Mouse (Mus musculus): ENCODE data around the gene Bdkrb2. TPM values are rescaled to one million over a fixed set of nuclear protein-coding genes. Genes with fewer than 3 reads are reported as not detected.

Bdkrb2 gene
- polyA plus RNA-seq (2015; fragmentation: Nextera tagmentation; extraction: Ambion mirVana): 0.91 and 1.1 TPM in 2 replicates

DNA sequence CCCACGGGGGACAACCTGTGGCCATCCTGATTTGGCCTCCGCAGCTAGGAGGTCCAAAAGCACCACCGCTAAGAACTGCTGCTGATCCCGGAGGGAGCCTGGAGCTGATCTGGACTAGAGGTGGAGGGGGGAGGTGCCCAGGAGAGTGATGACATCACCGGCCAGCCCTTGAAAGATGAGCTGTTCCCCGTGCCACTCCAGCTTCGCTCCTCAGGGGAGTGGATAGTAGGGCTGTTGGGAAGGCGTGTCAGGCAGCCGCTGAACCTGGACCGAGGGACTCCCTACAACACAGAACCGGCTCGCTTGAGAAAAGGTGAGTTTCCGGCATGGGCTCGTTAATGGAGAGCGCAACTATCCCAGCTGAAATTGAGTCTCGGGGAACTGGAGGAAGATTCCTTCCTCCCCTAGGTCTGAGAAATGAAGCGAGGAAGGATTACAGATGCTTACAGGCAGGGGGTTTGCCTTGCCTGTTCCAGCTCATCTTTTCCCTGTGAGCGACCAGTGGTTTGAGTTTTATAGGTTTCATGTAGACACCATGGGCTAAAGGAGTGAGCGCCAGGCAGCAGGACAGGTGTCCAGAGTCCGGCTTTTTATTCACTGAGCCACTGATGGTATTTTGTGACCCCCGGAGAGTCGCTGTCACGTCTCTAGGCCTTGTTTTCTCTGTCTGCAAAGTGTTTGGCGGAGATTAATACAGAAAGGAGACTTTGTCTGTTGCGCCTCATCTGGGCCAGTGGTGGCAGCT is at the start of gene Bdkrb2:
Bdkrb2 (plus strand) TSS at position 291 of the 745 bp plus-strand sequence.
- ATAC-seq (ENCODE audit: extremely low read depth, insufficient number of reproducible peaks, low FRiP score, low TSS enrichment): 0 out of 2 replicates have a peak, but pooled peaks have one; percentile 39
- Histone ChIP-seq H3K4me2 (peak within 1 kb of the TSS; percentile 66), H3K9me3 (peaks cover 9% of the 10 kb centered on the region), H3K36me3 (no peaks in the 10 kb centered on the region), H3K27me3 (replicated peaks) (peaks cover 52% of the 10 kb centered on the region), H3K9ac (peak within 1 kb of the TSS; percentile 60), H3K4me3 (peak within 1 kb of the TSS; percentile 44), H3K27ac (replicated peaks) (no peak within 1 kb of the TSS), H3K4me1 (peaks cover 40% of the 10 kb centered on the region)
- 6% methylated on average over 25 of the region's 25 CpGs for WGBS

DNA sequence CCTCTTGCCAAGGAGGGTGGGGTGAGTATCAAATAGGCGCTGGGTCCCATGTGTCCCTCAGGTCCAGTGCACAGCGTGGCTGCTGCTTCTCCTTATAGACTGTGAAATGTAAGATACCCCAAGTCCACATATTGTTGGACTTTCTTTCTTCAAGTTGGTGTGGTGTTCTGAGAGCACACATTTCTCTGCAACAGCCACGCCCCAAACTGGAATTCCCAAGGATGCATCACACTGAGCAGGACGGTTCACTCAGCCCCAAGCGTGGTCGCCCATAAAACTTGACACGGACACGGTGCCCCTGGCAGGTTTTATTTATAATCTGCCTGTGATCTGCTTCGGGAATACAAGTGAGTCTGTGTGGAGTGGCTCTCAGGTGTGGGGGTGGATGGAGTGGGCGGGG is 48.9 kb upstream of the Bdkrb2 start:
- no peak for ATAC-seq (ENCODE audit: extremely low read depth, insufficient number of reproducible peaks, low FRiP score, low TSS enrichment)
- H3K27ac ChIP-seq (replicated peaks): no peak overlapping the region
- WGBS: 80% methylated on average over 10 of the region's 10 CpGs

DNA sequence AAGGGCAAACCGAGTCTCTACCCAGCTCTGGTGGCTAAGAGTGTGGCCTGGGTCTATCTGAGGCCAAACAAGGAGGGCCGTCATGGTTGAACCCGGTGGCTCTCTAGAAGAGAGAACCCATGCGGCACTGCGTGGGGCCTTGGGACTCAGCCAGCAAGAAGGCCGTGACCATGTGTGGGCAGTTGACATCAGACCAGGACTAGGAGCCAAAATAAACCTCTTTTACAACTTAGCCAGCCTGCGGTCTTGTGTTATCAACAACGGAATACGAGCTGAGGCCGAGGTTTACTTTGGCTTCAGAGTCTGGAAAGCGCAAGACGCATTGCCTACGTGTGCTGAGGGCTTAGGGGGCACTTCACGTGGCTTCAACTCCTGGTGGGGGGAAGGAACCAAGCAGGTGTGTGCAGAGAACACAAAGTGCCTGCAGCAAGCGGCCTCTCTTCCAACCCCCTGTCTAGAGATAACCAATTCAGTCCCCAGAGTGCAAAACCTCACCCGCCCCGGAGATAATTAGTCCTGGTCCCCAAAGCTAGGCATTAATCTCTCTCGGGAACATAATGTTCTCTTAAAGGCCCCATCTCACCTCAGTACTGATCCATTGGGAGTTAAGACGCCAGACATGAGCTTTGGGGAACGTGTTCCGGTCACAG is 45.9 kb upstream of the Bdkrb2 start:
- Histone ChIP-seq H3K4me3 (no peak overlapping the region), H3K4me2 (no peak overlapping the region), H3K36me3 (no peaks in the 10 kb centered on the region), H3K9me3 (peaks cover 3% of the 10 kb centered on the region), H3K27ac (replicated peaks) (no peak overlapping the region), H3K4me1 (peaks cover 48% of the 10 kb centered on the region), H3K27me3 (replicated peaks) (peaks cover 56% of the 10 kb centered on the region), H3K9ac (no peak overlapping the region)
- 49% methylated on average over 21 of the region's 21 CpGs for WGBS
- ATAC-seq (ENCODE audit: extremely low read depth, insufficient number of reproducible peaks, low FRiP score, low TSS enrichment): no peak

More for the DNA sequence above, 48.9 kb upstream of the Bdkrb2 start:
- H3K36me3 ChIP-seq: no peaks in the 10 kb centered on the region
- peaks cover 34% of the 10 kb centered on the region for H3K4me1 ChIP-seq
- no peak overlapping the region for H3K4me3 ChIP-seq
- H3K27me3 ChIP-seq (replicated peaks): peaks cover 63% of the 10 kb centered on the region
- no peak overlapping the region for H3K9ac ChIP-seq
- H3K4me2 ChIP-seq: no peak overlapping the region
- H3K9me3 ChIP-seq: no peaks in the 10 kb centered on the region

DNA sequence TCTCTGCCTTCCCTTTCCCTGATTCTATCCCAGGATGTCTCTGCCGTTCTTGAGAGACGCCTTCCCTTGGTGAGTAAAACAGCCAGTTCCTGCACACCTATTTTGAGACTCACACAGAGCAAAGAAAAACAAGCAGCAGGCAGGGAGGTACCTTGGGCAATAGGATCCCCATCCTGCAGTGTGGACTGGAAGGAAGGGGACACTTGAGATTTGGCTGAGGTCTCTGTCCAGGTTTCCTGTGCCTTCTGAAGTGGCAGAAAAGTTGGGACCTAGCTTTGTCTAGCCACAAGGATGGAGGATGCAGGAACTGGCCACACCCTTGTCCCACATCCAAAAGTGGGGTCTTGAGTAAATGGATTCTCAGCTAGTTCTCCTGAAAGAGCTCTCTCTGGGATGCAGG is 43.2 kb upstream of the Bdkrb2 start:
- Histone ChIP-seq H3K36me3 (no peaks in the 10 kb centered on the region), H3K27me3 (replicated peaks) (peaks cover 33% of the 10 kb centered on the region), H3K9me3 (peaks cover 6% of the 10 kb centered on the region), H3K4me1 (peaks cover 55% of the 10 kb centered on the region), H3K4me3 (no peak overlapping the region), H3K4me2 (no peak overlapping the region), H3K9ac (no peak overlapping the region), H3K27ac (replicated peaks) (peak overlapping the region; percentile 65)
- 68% methylated on average over 2 of the region's 2 CpGs for WGBS
- no peak for ATAC-seq (ENCODE audit: extremely low read depth, insufficient number of reproducible peaks, low FRiP score, low TSS enrichment)

DNA sequence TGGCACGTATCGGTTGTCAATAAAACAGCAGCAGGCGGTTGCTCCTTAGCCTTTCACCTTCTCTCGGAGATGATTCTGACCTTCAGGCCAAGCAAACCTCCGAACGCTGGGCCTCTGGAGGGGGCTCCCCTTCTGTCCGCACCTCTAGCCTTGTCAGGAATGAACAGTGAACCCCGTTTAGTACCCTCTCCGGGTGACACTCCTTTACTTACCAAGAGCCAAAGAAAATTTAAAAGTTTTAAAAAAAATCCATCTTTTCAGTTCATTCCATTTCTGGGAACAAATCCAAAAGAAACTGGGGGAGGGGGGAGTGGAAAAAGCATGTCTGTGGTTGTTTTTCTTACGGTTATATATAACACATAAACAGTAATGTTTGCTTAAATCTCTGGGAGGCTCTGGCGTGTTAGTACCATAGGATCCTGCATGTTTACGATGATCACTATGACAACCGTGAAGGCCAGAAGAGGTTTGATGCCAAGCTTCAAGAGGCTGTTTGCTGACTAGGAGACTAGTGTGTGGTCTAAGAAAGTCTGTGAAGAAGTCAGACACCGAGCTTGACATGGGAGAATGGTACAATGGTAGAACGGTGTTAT is 41.8 kb upstream of the Bdkrb2 start:
- WGBS: 48% methylated on average over 15 of the region's 15 CpGs
- peaks cover 55% of the 10 kb centered on the region for H3K4me1 ChIP-seq
- ATAC-seq (ENCODE audit: extremely low read depth, insufficient number of reproducible peaks, low FRiP score, low TSS enrichment): no peak
- peaks cover 22% of the 10 kb centered on the region for H3K27me3 ChIP-seq (replicated peaks)
- H3K4me2 ChIP-seq: no peak overlapping the region
- H3K27ac ChIP-seq (replicated peaks): no peak overlapping the region
- peaks cover 6% of the 10 kb centered on the region for H3K9me3 ChIP-seq
- no peak overlapping the region for H3K9ac ChIP-seq
- no peaks in the 10 kb centered on the region for H3K36me3 ChIP-seq
- H3K4me3 ChIP-seq: no peak overlapping the region

DNA sequence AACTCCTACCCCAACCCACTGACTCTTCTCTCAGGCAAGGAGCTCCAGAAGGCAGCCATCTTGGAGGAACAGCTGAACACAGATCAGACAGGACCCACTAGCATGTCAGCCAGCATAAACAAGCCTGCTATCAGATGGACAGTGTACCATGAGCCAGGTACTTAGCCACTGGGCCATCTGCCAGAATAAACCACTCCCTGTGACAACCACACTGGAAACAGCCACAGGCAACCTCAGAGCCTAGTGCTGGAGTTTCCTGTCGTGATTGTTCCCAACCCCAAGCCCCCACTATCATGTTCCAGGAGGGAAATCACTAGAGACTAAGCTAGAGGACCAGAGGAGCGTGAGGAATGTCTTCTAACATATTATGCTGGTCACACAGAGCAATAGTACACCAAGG is 39.3 kb upstream of the Bdkrb2 start:
- Histone ChIP-seq H3K4me3 (no peak overlapping the region), H3K27ac (replicated peaks) (no peak overlapping the region), H3K36me3 (no peaks in the 10 kb centered on the region), H3K4me2 (no peak overlapping the region), H3K4me1 (peaks cover 43% of the 10 kb centered on the region), H3K9me3 (peaks cover 6% of the 10 kb centered on the region), H3K9ac (no peak overlapping the region), H3K27me3 (replicated peaks) (peaks cover 14% of the 10 kb centered on the region)
- WGBS: 38% methylated on average over 2 of the region's 2 CpGs
- no peak for ATAC-seq (ENCODE audit: extremely low read depth, insufficient number of reproducible peaks, low FRiP score, low TSS enrichment)

DNA sequence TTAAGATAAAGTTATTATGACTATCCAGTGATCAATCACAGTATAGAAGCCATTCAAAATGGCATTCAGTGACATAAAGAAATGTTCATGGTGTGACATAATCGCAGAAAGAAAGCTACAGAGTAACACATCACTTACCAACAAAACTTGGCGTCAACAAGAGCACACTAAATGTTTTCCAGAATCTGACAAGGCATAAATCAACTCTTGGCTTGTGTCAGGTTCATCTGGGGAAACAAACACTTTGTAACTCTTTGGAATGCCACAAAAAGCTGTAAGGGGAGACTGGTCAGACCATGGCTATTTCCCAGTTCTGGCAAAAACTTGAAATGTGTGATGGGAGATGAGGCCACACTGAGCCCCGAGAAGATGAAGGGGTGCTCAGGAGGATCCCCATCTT is 36.8 kb upstream of the Bdkrb2 start:
- Histone ChIP-seq H3K9me3 (peaks cover 10% of the 10 kb centered on the region), H3K27me3 (replicated peaks) (peaks cover 13% of the 10 kb centered on the region), H3K9ac (no peak overlapping the region), H3K4me2 (no peak overlapping the region), H3K4me1 (peaks cover 27% of the 10 kb centered on the region), H3K4me3 (no peak overlapping the region), H3K27ac (replicated peaks) (no peak overlapping the region), H3K36me3 (no peaks in the 10 kb centered on the region)
- WGBS: 78% methylated on average over 3 of the region's 3 CpGs
- ATAC-seq (ENCODE audit: extremely low read depth, insufficient number of reproducible peaks, low FRiP score, low TSS enrichment): no peak

DNA sequence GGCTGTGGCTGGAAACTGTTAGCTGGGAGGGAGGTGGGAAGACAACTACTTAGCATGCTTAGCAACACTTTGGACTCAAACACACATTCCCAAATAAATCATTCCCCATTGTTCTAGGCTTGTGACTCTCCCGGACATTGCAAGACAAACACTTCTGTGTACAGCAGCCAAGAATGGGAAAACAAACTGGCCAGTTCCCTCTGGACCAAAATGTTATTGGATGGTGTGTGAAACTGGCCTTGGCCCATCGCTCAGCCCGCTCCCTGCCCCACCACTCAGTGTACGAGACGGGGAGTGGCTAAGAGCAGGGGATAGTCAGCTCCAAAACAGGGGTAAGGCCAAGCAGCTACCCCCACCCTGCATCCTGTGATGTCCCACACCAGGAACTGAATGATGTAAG is 36.2 kb upstream of the Bdkrb2 start:
- H3K27ac ChIP-seq (replicated peaks): no peak overlapping the region
- WGBS: 64% methylated on average over 5 of the region's 5 CpGs
- no peak for ATAC-seq (ENCODE audit: extremely low read depth, insufficient number of reproducible peaks, low FRiP score, low TSS enrichment)

DNA sequence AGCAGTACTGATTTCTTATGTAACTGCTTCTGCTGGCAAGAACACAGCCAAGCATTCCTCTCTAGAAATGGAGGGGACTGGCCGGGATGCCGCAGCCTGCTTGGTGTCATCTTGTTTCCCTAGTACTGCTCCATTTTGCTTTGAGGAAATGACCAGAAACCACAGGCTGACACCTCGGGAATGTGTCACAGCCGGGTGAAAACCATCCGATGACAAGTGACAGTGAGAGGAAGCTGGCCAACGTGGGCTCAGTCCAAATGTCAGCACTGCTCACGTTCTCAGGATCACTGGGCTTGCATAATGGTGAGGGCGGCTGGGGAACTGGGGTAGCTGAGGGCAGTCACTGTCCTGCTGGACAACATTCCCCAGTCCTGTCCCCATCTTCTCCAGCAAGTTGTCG is 33.5 kb upstream of the Bdkrb2 start:
- no peak overlapping the region for H3K9ac ChIP-seq
- H3K9me3 ChIP-seq: peaks cover 4% of the 10 kb centered on the region; the same call in 1 of the 2 replicates
- H3K4me3 ChIP-seq: no peak overlapping the region
- ATAC-seq (ENCODE audit: extremely low read depth, insufficient number of reproducible peaks, low FRiP score, low TSS enrichment): no peak
- H3K27ac ChIP-seq (replicated peaks): no peak overlapping the region
- peaks cover 32% of the 10 kb centered on the region for H3K27me3 ChIP-seq (replicated peaks)
- WGBS: 35% methylated on average over 9 of the region's 9 CpGs
- H3K36me3 ChIP-seq: no peaks in the 10 kb centered on the region
- no peak overlapping the region for H3K4me2 ChIP-seq
- peaks cover 8% of the 10 kb centered on the region; the same call in 1 of the 2 replicates for H3K4me1 ChIP-seq

More for the DNA sequence above, 36.2 kb upstream of the Bdkrb2 start:
- Histone ChIP-seq H3K36me3 (no peaks in the 10 kb centered on the region), H3K4me2 (no peak overlapping the region), H3K4me1 (peaks cover 20% of the 10 kb centered on the region), H3K9ac (no peak overlapping the region), H3K27me3 (replicated peaks) (peaks cover 20% of the 10 kb centered on the region), H3K9me3 (peaks cover 10% of the 10 kb centered on the region), H3K4me3 (no peak overlapping the region)

DNA sequence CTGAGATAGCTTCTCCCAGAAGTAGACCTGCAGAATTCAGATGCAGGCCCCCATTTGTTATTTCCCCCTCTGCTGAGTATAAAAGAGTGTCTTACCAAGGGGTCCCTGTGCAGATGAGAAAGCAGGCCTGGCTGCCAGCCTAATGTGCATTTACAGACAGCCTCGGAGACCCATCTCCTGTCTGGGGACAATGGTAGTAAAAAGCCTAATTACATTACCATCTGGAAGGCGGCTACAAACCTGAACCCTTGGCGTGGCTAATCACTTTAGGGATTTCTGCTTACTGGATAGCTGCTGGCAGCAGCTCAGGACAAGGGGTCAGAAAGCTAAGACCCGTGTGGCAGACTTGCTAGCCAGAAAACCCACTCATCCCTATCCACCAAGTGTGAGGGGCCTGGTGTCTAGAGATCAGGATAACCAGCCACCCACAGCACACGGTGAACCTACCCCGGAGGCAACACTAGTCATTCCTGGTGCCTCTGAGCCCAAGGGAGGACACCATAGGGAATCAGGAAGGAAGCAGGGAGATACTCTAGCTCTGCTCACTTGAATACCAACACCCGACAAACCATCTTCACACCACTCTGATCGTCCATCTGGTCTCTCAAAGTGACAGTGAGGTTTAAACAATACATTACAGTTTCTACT is 31.2 kb upstream of the Bdkrb2 start:
- Histone ChIP-seq H3K4me1 (peaks cover 10% of the 10 kb centered on the region; the same call in 1 of the 2 replicates), H3K4me3 (no peak overlapping the region), H3K9me3 (peaks cover 4% of the 10 kb centered on the region; the same call in 1 of the 2 replicates), H3K9ac (no peak overlapping the region), H3K36me3 (no peaks in the 10 kb centered on the region), H3K27ac (replicated peaks) (no peak overlapping the region), H3K4me2 (no peak overlapping the region), H3K27me3 (replicated peaks) (peaks cover 30% of the 10 kb centered on the region)
- 63% methylated on average over 8 of the region's 8 CpGs for WGBS
- ATAC-seq (ENCODE audit: extremely low read depth, insufficient number of reproducible peaks, low FRiP score, low TSS enrichment): no peak

DNA sequence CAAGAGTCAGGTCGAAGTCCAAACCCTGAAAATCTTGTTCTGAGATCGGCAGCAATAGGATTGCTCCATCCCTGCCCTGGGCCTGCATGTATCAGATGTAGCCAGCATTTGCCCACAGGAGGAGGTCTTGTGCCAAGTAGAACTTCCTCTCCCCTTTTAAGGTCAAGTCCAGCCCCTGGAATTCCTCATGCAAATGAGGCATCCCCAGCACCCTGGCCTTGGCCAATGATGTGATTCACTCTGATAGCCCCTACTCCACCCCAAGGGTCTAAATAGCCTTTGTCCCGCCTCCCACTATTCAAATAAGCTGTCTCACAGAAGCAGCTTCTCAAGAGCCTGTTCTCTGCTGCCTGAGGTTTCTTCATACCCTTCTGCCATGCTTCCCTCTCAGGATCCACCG is 28.2 kb upstream of the Bdkrb2 start:
- no peak overlapping the region for H3K27ac ChIP-seq (replicated peaks)
- WGBS: 81% methylated on average over 4 of the region's 4 CpGs
- no peak overlapping the region for H3K4me3 ChIP-seq
- H3K4me1 ChIP-seq: peaks cover 3% of the 10 kb centered on the region; the same call in 1 of the 2 replicates
- H3K27me3 ChIP-seq (replicated peaks): peaks cover 27% of the 10 kb centered on the region
- H3K9me3 ChIP-seq: no peaks in the 10 kb centered on the region
- no peaks in the 10 kb centered on the region for H3K36me3 ChIP-seq
- H3K9ac ChIP-seq: no peak overlapping the region
- H3K4me2 ChIP-seq: no peak overlapping the region
- ATAC-seq (ENCODE audit: extremely low read depth, insufficient number of reproducible peaks, low FRiP score, low TSS enrichment): no peak
